Mouse (Mus musculus) cerebellum, adult 2 months (tissue): ENCODE results near the gene Tmem168.

Source experiments
- CTCF ChIP-seq: fragments of 200-500 bp; IDR thresholded peaks from 2 replicates; pipeline ENCODE4 v1.5.1; 2011; ENCODE audit warnings: low read depth, mild to moderate bottlenecking, control low read depth, low read length, moderate library complexity, borderline replicate concordance; ENCODE audit not compliant: insufficient read depth
- POLR2A ChIP-seq: fragments of 200-500 bp; IDR thresholded peaks from 2 replicates; pipeline ENCODE4 v1.6.1; 2011; ENCODE audit warnings: low read length, control low read depth, borderline replicate concordance; ENCODE audit not compliant: insufficient read depth

DNA sequence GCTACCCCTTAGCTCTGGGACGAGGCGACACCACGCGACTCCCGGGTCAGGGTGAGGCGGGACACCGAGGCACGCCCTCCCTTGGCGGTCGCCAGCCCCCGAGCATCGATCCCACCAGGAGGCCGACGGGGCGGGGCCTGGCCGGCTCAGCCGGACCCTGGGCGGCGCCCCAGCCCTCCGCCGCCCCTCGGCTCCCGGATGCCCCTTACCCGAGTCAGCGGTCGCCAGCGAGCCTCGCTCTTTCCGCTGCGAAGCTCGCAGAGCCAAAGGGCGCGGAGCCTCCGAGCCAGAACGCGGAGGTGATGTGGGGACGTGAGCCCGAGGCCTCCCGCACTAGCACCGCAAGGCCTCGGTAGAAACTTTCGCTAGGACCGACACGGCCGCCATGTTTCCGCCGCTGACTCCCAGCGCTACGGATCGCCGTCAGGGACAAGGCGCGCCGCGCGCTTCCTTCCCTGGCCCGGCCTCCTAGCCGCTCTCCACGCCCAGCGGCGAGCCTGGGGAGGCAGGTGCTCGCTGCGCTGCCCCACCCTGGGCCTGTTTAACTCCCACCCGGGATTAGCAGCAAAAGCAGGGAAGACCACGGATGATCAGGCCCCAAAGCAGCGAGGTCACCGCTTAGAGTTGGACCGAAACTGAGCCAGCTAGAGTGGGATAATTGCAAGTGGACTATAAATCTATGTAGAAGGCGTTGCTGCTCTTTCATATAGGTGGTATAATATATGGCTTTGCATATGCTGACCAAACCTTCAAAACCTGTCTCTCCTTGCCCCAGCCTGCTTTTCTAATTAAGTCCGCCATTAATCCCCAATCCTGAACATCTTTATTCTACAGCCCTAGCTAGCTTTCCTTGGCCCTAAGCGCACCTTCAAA lies at the start of gene Tmem168:
- TF ChIP-seq CTCF: no peak
- peak; percentile 81 for TF ChIP-seq POLR2A
